Mouse (Mus musculus) bone marrow, adult 2 months (tissue): ENCODE results near the gene Sufu.

Source experiments
- CTCF ChIP-seq: fragments of 200-500 bp; IDR thresholded peaks from 2 replicates; pipeline ENCODE4 v1.5.1; 2011; ENCODE audit warnings: low read length, control low read depth; ENCODE audit not compliant: control insufficient read depth, insufficient read depth
- POLR2A ChIP-seq: fragments of 200-500 bp; IDR thresholded peaks from 2 replicates; pipeline ENCODE4 v1.6.1; 2011; ENCODE audit warnings: low read depth, mild to moderate bottlenecking, control low read depth, low read length, borderline replicate concordance; ENCODE audit not compliant: control insufficient read depth

DNA sequence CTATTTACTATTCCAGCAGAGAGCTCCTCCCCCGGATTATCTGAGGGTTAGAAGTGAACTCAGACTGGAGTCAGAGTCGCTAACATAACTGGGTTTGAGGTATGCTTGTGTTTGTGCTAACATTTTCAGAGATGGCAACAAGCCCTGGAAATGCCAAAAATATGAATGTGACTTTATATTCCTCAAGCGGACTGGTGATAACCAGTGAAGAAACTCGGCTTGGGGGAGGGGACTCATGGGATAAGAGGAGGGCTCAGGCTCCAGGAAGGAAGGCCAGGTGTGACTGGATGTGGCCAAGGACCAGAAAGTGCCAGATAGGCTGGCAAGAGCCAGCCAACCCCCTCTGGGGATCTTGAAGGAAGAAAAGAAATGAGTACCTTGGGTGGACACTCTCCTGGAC, 85.1 kb downstream of the Sufu start:
- no peak for TF ChIP-seq CTCF
- no peak for TF ChIP-seq POLR2A
